Mouse (Mus musculus) frontal cortex, postnatal 36 days (tissue): ENCODE data around the gene Pard3.
A peak's percentile ranks its signal among the peaks of the same experiment; 100 is the strongest.

Experiments used
- DNase-seq, 2 experiments: peaks; one replicate each; pipeline ENCODE4 v3.0.0; 2022; ENCODE audit warnings: low spot score in 2 of 2

Pard3 gene

GRCm38 (mm10) chr8:127087434-127087833, 23.7 kb downstream of the Pard3 start:
- no peak for DNase-seq

- no peak for DNase-seq
Measured at GRCm38 (mm10) chr8:127088372-127088771, 24.7 kb downstream of the Pard3 start.

- no peak for DNase-seq
Measured at GRCm38 (mm10) chr8:127089021-127089420, 25.3 kb downstream of the Pard3 start.

GRCm38 (mm10) chr8:127090435-127090834, 26.7 kb downstream of the Pard3 start:
- DNase-seq = no peak

- no peak for DNase-seq
Measured at GRCm38 (mm10) chr8:127091936-127092335, 28.2 kb downstream of the Pard3 start.

DNA sequence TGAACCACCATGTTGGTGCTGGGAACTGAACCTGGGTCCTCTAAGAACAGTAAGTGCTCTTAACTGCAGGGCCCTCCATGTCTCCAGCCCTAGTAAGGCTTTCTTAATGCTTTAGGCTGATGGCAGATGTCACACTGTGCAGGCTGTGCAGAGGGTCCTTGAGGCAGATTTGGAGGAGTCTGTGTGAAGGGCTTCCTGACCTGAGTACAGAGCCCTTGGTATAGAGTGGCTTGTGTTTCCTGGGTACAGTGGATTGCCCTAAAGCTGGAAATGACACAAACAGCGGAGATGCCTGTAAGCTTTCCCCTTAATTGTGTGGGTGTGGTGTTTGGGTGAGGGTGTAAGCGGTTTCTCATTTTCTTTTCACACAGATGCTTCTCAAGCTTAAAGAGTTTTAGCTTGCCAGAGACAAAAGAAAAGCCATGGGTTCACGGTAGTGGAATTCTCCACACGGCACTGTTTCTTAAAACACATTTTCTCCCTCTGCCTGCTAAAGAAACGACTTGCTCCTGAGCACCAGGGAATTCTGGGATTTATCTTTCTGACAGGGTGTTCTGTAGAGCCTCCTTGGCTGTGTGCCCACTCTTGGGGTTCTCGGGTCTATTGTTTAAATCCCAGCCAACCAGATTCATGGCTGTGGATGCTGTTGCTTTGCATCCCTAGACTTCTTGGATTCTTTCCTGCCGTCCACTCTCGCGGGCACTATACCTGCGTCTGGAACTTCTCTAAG, 28.9 kb downstream of the Pard3 start:
- DNase-seq = peak; percentile 8 to 10

- no peak for DNase-seq
Measured at GRCm38 (mm10) chr8:127093113-127093426, 29.4 kb downstream of the Pard3 start.

GRCm38 (mm10) chr8:127095763-127096162, 32.1 kb downstream of the Pard3 start:
- DNase-seq = no peak

DNA sequence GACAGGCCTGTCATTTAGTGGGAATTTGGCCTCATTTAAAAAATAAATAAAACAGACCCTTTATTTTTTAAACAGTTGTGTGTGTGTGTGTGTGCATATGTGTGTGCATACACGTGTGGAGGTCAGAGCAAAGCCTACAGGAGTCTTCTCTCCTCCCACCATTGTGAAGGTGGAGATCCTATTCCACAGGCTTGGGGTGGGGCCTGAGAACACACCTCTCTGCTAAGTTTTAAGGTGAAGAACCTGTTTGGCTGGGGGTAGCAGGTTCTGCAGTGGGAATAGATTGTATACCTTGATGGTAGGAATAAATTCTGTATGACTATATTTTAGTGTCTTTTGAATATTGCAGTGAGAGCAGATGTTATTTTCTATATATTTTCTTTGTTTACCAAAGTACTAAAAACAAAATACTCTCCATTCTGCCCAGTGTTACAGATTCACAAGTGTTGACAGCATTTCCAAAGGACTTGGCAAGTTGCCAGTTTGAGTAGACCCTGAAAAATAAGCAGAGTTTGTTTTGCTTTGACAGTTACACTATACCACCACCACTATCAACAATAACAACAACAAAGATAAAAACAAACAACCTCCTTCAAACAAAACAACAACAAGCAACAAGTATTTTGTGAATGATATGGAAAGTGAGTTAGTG, 35.9 kb downstream of the Pard3 start:
- no peak for DNase-seq

DNA sequence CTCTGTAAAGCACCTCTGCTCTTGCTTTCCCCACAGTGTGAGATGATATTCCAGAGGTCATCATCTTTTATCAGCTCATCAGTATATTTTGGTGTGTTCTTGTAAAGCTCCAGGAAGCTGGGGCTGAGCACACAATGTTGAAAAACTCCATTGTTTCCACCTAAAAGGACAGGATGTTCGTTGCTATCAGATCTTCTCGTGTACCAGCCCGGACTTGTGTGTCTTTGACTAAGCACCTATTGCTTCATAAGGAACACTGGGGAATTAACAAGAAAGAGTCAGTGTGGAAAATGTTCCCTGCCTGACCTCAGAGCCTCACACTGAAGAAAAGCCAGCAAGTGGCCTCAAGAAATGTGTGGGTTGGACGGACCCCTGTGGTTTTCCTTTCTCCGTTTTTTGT, 39.6 kb downstream of the Pard3 start:
- DNase-seq = no peak

GRCm38 (mm10) chr8:127104616-127105015, 40.9 kb downstream of the Pard3 start:
- no peak for DNase-seq

DNA sequence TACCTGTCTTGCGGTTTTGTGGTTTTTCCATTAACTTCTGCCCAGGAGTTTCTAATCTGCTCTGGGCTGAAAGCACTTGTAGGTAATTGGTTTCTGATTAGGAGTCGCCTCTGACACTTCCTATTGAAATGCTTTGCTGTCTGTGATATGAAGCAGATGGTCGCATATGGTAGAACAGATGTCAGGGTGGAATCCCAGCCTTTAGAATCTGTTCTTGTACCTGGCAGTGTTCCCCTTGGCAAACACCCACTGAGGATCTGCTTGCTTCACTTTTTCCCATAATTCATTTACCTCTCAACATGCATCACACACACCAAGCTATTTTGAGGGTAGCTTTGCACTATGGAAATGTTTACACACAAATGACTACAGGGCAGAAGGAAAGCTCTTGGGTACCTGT, 44.2 kb downstream of the Pard3 start:
- peak; percentile 71 to 83 for DNase-seq

DNA sequence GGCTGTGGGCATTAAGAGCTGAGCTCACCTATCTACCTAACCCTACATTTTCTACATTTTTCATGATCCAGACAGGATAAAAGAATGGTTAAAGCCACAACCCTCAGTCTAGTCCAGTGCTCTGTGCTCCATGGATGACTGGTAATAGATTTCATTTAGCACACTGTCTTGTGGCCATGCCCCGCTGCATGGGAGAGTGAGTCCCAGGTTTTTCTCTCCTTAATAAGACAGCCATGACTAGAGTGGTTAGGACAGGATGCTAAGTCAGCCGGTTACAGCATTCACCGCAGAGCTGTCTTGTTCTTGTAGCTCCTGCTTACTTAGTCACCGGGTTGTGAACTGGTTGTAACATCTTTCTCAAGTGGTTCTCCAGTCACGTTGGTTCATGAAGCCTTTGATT, 49.5 kb downstream of the Pard3 start:
- no peak for DNase-seq

- DNase-seq = no peak
Measured at GRCm38 (mm10) chr8:127115837-127116236, 52.1 kb downstream of the Pard3 start.

- DNase-seq = peak in 1 of 2 experiments; percentile 5
Measured at GRCm38 (mm10) chr8:127118373-127118861, 54.7 kb downstream of the Pard3 start.

DNA sequence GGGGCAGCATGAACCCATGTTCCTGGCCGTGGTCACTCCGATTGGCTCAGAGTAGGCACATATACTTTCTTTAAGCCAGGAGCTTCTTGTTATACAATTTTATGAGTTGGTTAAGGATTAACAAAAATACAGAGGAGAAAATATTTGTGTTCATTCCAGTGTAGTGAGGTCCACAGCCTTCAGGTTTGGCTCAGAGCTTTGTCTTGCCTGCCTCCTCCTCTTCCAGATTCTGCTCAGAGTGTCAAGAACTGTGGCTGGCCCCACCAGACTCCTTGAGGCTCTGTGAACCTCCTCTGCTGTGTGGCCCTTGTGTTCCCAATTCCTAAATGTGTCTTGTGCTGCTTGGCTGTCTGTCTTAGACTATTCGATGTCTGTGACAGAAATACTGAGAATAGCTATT, 59.7 kb downstream of the Pard3 start:
- DNase-seq = no peak

DNA sequence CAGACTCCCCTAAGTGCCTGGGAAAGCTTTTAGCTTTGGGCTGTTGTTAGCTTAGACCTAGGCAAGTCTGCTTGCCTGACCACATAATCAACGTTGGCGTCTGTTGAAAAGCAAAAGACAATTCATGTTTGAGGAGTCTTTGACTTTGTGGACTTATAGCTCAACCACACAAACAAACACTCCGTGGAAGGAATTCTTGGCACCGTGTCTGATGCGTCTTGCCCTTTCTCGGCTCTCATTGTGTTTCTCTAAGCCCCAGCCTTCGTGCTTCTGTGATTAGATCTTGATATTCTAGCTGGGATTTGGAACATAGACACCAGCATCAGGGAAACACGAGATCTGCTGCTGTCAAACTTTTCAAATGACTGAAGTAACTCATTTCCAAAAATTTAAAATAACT, 61.1 kb downstream of the Pard3 start:
- no peak for DNase-seq

DNA sequence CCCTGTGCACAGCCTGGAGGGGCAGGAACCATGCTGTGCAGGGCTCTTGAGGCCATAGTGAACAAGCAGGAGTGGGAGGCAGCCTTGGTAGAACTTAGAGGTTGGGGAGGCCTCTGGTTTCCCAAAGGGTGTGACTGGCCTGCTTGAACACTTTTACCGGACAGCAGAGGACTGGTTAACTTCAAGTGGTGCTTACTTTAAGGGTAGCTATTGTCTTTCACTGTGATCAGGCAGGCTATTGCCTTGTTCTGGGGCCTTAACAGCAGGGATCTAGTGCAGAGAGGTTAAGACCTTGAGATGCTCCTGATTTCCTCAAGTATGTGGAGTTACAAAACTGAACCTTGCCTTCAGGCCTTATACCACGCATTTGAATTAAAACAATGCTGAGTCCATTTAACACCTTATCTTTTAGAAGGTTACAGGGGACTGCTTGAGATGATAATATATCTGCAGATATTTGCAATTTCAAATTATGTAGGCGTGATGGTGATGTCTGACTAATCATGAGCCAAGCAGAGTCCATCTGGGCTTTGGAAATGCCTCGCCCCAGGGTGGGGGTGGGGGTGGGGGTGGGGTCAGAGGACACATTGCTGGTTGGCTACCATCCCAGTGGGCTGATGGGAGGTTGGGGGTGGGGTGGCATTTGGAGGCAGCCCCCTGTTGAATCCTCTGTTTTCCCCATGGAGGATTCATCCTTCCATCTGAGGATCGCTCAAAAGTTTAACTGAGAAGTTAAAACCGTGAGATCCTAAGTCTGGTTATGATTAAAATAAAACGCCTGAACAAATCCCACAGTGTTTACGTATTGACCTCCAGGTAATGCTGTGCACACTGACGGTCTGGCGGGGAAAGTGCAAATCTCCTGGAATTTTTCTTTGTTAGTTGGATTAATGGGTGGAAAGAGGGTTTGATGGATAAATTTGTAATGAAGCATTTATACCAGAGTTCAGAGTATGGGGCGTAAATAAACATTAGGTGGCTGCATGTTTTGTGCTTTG, 62.3 kb downstream of the Pard3 start:
- no peak for DNase-seq

DNA sequence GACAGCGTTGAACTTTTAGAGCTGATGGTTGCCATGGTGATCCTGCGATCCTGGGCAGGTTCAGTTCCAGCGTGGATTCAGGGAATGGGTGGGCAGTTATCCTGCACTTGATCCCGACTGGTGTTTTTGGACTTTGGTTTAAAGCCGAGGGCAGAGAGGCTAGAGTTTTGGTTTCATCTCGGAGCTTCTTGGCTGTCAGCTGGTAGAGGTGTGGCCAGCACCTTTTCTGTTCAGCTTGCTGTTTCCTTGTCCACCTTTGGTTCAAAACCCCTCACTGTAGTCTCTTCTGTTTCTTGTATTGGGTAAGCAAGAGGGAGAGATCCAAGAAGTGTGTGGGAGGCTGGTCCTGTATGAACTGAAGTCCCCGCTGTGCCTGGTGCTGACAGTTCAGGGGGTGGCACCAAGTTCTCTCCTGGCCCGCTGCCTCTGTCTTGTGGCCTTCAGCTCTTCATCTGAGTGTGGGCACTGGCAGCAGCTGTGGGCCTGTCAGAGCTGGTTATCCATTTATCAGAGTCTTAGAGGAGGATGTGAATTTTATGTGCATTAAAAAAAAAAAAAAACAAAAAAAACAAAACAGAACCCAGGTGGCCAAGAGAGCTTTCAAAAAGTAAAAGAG, 65.2 kb downstream of the Pard3 start:
- DNase-seq = peak; percentile 17 to 24

GRCm38 (mm10) chr8:127134327-127134726, 70.6 kb downstream of the Pard3 start:
- no peak for DNase-seq

DNA sequence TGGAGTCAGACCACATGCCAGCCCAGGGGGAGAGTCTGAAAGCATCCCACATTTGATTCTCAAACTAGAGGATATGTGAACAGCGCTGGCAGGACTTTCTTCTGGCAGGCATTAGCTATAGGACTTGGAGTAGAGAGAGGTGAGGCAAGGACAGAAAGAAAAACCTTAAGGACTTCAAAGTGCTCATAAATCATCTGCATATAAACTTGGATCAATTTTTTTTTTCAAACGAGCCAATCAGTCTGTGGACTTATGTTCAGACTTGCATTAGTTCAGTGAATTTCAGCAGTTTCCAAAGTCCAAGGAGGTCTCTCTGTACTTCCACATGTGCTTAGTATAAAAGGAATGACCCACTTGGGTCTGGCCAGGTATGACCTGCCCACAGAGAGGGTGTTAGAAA, 72.5 kb downstream of the Pard3 start:
- DNase-seq = no peak

GRCm38 (mm10) chr8:127136781-127137180, 73.1 kb downstream of the Pard3 start:
- DNase-seq = no peak
